Mouse (Mus musculus) forebrain, embryonic 10.5 days (tissue): Measurements from ENCODE around the gene Phox2a. TPM values are rescaled to one million over a fixed set of nuclear protein-coding genes. Genes with fewer than 3 reads are reported as not detected.

Source experiments
- polyA plus RNA-seq: library from polyadenylated mRNA; unstranded; fragments of >200 nt; fragmentation: Nextera tagmentation; extraction: Ambion mirVana; gene quantifications from 2 replicates; pipeline ENCODE4 v1.2.1, GENCODE M21; 2016

Phox2a gene
- polyA plus RNA-seq, 1 experiment from 2014 or later, result not detected

Other genes with a start within 250 kb of the Phox2a start
- gene Art2b, start 232.7 kb upstream of the Phox2a start, polyA plus RNA-seq, result not detected in 2 replicates
- 52.3 and 59.9 TPM in 2 replicates for gene Clpb, start 154.7 kb upstream of the Phox2a start, polyA plus RNA-seq
- gene Inppl1, start 19.9 kb downstream of the Phox2a start, polyA plus RNA-seq, result 45.8 and 46.2 TPM in 2 replicates
- gene Folr2, start 38.9 kb downstream of the Phox2a start, polyA plus RNA-seq, result 0.47 and 0.68 TPM in 2 replicates
- 122 and 127 TPM in 2 replicates for gene Anapc15, start 45.4 kb downstream of the Phox2a start, polyA plus RNA-seq
- gene Folr1, start 52.5 kb downstream of the Phox2a start, polyA plus RNA-seq, result 11.9 and 13.1 TPM in 2 replicates
- 157 and 165 TPM in 2 replicates for gene Lamtor1, start 87.6 kb downstream of the Phox2a start, polyA plus RNA-seq
- gene Tomt, start 88.0 kb downstream of the Phox2a start, polyA plus RNA-seq, result 0.62 and 1.2 TPM in 2 replicates
- gene Lrrc51, start 115.6 kb downstream of the Phox2a start, polyA plus RNA-seq, result 10.1 and 11.9 TPM in 2 replicates
- 95.7 and 96.0 TPM in 2 replicates for gene Numa1, start 115.8 kb downstream of the Phox2a start, polyA plus RNA-seq
- gene Il18bp, start 200.4 kb downstream of the Phox2a start, polyA plus RNA-seq, result 3.9 TPM in 2 replicates
- gene Rnf121, start 247.2 kb downstream of the Phox2a start, polyA plus RNA-seq, result 31.1 and 34.2 TPM in 2 replicates
- gene Xndc1, start 247.2 kb downstream of the Phox2a start, polyA plus RNA-seq, result 48.6 and 50.7 TPM in 2 replicates
- gene Xntrpc, start 247.4 kb downstream of the Phox2a start, polyA plus RNA-seq, result 1.9 TPM in 2 replicates